Mouse (Mus musculus) urinary bladder, postnatal 14 days (tissue): Measurements from ENCODE around the gene Adcy6.
"Not testable (repeated sequence)": the region's sequence is repeated elsewhere in the genome, so short reads cannot be mapped to it uniquely, and the experiment has no call there.

Source experiments
- DNase-seq: peaks from one replicate; pipeline ENCODE4 v3.0.0; 2021; ENCODE audit warnings: low spot score

The Adcy6 gene

DNA sequence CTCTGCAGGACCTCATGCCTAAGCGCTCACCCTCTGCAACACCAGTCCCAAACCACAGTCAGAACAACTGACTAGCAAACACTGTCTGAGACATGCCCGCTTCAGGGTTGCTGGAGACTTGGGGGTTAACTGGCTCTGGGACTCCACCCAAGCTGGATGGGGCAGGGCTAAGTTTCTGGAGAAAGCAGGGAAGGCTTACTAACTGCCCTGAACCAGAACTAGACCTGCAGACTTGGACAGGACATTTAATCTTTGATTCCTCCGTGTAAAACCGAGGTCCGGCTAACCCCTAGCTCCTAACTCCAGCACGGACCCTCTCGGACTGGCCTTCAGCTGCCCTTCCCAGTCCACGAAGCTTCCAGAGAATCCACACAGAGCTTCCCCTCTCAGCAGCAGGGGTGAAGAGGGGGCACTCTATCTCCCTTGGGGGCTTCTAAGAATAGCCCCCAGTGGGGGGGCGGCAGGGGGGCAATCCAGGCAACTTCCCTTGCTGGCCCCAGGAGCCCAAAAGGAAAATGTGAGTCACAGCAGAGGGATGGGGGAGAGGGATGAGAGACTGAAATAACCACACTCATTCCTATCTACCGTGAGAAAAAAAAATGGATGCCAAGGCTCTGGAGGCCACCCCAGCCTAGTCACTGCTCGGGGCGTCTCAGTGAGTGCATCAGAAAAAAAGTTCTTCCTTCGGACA lies 7.5 kb downstream of the Adcy6 start:
- DNase-seq: peak; percentile 49

DNA sequence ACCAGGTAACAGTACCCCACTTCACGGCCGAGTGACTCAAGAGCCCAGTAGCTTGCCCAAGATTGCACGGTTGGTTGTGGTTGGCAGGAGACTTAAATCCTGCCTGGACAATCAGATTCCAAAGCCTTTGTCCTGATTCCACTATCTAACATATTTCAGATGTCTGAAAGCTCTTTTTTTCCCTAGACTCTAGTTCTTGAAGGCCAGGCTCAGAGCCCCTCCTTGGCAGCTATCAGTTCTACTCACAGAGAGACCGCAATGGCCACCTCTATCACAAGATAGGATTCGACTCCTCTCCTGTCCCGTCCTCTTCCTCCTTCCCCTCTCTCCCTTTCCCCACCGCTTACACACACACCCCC lies 8.1 kb downstream of the Adcy6 start:
- DNase-seq: no peak

DNA sequence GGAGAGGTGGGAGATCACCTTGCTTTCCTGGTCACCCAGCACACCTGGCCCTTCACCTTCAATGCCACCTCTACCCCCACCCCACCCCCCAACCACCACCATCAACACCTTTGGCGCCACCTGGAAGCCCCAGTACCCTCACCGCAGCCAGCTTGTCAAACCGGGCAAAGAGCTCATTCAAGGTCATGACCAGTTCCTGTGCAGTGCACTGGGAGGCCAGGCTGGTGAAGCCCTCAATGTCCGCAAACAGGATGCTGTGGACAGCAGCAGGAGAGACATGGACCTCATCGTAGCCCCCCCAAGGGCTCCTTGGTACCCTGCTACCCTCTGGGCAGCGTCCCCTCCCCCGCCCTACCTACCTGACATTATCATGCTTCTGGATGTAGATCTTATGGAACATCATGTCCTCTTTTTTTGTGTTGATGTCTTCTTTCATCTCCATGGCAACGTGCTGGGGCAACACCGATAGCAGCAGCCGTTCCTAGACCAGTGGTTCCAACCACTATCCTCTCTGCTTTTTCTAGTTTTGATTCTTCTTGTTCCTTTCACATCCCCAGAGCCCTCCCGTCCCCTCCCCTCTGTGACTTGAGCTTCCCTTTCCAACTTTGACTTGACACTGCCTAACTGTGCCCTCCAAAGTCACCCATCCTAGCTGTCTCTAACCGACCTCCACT lies 9.7 kb downstream of the Adcy6 start:
- no peak for DNase-seq

DNA sequence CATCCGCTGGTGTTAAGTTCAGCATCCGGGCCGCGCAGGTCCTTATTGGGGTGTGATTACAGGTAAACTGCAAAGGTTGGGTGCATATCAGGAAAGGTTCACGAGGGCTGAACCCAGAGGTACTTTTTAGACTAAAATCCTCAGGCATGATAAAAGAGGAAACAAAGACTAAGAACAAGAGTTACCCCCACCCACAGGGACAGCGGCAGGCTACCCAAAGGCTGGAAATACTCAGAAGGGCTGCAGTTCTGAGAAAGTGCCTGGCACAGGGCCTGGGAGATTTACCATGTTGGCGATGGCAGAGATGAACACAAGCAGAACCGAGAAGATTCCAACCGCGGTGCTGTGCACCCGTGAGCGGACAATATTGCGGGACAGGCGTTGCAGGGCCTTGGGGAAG lies 13.3 kb downstream of the Adcy6 start:
- no peak for DNase-seq

GRCm38 (mm10) chr15:98595049-98595448 lies 14.8 kb downstream of the Adcy6 start:
- no peak for DNase-seq

DNA sequence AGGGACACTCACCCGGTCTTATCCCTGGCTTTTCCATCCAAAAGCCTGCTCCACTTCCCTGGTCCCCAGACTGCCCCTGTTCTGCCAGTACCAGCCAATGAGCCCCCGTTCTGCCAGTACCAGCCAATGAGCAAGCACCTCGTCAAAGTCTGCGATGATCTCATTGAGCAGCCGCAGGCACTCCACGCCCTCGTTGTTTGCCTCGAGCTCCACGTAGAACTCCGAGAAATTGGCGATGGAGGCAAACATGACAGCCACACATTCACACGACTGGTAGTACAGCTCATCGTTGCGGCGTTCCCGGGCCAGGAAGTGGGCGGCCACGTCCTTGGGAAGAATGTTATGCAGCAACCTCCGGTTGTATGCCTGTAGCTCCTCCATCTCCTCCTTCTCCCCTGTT lies 15.7 kb downstream of the Adcy6 start:
- no peak for DNase-seq

- no peak for DNase-seq
Observed at GRCm38 (mm10) chr15:98591396-98591795, 18.5 kb downstream of the Adcy6 start.

DNA sequence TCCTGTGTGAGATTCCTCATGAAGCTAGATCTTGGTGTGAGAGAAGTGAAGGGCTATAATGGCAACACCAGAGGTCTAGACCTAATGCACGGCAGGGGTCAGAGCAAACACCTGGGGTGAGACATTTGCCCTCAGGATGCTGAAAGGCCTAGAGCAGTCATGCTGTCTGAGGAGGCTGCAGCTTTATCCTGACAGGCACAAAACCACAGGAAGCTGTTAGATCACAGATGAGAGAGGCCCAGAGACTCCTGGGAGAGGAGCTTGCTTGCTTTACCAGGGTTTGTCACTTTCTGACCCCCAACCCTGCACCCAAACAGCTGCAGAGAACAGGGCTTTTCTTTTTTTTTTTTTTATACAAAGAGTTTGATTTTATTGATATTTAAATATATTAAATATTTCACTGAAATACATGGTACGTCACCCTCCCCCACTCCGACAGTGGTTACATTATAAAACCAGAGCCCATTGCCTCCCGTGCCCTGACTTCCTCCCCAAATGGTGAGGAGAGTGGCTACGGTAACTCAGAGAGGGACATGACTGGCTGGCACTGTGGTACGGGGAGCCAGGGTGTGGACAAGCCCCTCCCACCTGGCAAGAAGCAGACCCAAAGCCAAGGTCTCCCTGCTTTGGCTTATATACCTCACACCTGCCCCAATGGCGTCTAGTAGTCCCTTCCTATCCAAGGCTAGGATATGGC lies 20.1 kb downstream of the Adcy6 start:
- DNase-seq: no peak

GRCm38 (mm10) chr15:98587751-98588150 lies 22.1 kb downstream of the Adcy6 start:
- DNase-seq: no peak

DNA sequence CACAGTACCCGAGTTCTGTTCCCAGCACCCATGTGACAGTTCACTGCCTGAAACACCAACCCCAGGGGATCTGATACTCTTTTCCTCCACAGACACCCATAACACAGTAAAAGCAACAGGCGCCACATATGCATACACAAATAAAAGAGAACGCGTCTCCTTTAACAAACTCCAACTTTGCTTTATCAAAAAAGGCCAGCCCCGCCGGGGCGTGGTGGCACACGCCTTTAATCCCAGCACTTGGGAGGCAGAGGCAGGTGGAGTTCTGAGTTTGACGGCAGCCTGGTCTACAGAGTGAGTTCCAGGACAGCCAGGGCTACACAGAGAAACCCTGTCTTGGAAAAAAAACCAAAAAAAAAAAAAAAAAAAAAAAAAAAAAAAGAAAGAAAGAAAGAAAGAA lies 23.7 kb downstream of the Adcy6 start:
- not testable (repeated sequence) for DNase-seq

DNA sequence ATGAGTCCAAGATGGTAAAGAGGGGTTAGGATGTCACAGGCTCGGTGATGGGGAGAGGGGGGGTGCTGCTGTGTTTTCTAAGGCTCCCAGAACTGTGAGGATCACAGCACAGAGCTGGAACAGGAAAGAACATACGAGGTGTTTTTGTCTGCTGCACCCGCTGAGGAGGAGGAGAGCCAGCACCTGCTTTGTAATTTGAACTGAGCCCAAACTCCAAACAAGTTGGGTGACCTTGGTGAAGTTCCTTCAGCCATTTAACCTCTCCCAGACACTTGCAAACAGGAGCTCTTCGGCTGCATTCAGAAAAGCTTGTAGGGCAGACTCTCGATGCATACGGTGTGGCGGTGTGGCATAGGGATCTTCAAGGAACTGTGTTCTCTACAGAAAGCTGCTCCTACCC lies 24.5 kb downstream of the Adcy6 start:
- no peak for DNase-seq

DNA sequence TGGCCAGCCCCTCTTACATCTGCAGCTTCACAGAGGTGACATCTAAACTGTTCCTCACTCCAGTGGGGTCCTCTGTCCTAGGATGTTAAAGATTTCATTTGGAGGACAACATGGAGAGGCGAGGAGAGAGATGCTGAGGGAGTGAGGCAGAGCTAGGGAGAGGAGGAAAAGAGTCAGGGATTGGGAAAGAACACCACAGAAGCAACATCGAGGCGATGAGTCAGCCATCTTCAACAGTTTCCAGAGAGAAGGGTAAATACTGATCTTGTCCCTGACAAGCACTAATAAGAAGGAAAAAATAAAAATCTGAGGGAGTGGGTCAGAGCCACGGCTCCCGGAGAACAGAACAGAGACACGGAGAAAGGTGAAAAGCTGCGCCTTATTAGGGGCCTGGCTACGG lies 26.9 kb downstream of the Adcy6 start:
- DNase-seq: no peak

GRCm38 (mm10) chr15:98582410-98582809 lies 27.5 kb downstream of the Adcy6 start:
- no peak for DNase-seq

GRCm38 (mm10) chr15:98579795-98580464 lies 29.9 kb downstream of the Adcy6 start:
- DNase-seq: peak; percentile 81

- no peak for DNase-seq
Observed at GRCm38 (mm10) chr15:98579310-98579709, 30.6 kb downstream of the Adcy6 start.

DNA sequence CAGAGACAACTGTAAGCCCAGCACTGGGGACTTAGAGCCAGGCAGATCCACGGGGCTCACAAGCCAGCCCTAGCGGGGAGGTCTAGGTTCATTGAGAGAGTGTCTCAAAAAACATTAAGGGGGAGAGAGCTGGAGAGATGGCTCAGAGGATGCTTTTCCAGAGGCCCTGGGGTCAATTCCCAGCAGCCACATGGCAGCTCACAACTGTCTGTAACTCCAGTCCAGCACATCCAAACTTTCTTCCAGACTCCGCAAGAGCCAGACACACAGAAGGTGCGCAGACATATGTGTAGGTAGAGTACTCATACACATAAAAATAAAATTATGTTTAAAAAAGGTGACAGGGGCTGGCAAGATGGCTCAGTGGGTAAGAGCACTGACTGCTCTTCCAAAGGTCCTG lies 36.6 kb downstream of the Adcy6 start:
- no peak for DNase-seq

DNA sequence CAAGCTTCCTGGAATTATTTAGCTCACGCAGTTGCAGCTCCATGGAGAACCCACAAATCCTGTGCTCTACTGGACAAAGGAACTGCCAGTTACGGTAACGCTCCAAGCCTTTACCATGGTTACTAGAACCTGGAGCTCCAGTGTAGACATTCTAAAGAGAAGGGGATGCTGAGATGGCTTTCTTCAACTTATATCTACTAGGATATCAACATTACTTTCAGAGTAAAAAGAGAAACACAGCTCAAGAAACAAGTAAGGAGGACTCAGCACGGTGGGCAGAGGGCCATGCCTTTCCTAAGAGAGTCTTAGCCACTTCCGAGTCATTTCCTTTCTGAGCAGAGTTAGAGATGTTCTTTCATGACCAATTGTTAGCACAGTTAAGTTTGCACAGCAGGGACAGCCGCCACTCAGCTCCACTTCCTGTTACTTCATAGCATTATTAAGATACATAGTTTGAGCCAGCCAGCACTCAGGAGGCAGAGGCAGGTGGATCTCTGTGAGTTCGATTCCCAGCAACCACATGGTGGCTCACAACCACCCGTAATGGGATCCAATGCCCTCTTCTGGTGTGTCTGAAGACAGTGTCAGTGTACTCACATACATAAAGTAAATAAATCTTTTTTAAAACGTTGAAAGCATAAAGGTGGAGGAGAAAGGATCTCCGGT lies 38.9 kb downstream of the Adcy6 start, which contains the start of the genes Ccnt1 and 4930415O20Rik:
Gene Ccnt1, minus strand, starts transcription at position 51 of the 666 bp plus-strand sequence.
Gene 4930415O20Rik, plus strand, starts transcription at position 132 of the 666 bp plus-strand sequence.
- DNase-seq: no peak

GRCm38 (mm10) chr15:98569795-98570365 lies 40.0 kb downstream of the Adcy6 start:
- DNase-seq: no peak

GRCm38 (mm10) chr15:98569216-98569615 lies 40.7 kb downstream of the Adcy6 start:
- no peak for DNase-seq

DNA sequence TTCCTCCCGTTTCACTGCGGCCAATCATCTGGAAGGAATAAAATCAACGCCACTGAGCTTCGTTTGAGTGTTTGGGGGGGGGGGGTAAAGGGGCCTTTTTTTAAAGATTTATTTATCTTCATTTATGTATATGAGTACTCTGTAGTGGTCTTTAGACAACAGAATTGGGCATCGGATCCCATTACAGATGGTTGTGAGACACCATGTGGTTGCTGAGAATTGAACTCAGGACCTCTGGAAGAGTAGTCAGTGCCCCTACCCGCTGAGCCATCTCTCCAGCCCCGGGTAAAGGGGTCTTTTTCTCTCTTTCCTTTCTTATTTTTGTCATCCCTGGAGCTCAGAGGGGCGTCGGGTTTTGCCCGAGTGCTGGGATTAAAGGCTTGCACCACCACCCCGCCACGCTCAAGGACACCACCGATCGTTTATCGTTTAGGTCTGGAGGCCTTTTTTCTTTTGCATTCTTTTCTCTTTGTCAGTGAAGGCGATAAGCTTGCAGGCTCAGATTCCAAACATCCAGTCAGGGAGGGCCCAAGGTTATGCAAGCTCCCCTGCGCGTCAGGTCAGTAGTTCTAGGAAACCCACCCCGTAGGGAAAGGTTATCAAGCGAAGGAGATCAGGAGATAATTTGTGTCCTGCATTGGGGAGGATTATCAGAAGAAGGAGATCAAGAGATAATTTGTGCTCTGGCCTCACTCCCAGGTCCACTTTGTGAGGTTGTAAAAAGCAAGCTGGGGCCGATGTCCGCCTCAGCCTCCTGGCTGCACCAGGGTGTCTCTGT lies 41.4 kb downstream of the Adcy6 start:
- DNase-seq: peak; percentile 31
